Mouse (Mus musculus): ENCODE measurements at regions not wholly inside any gene's neighbourhood (a gene's known extent, or its start where the extent isn't known, plus 50 kb on each side); places are given as distances from the start of the nearest gene placed in this dataset.

DNA sequence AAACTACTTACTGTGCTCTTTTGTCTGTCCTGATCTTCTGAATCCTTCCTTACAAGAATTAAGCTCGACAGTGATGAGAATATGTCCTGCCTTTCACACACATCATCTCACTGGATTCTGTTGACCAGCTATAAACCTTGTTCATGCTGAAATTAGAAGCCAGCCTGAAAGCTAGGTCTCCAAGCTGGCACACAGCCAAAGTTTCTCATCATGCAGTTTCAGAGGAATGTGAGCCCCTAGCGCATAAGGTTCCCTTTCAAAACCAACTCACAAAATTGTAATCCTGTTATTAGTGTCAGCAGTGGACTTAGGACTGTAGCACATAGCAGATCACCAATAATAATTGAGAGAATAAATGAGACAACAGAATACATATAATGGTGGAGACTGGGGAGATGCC is 319.0 kb upstream of the Pappa start:
- no peak for TF ChIP-seq POLR2A (IDR thresholded peaks at IDR 0.05; ENCODE audit: extremely low read depth, insufficient read depth, low read length)
- no peak for TF ChIP-seq CTCF (IDR thresholded peaks at IDR 0.05; ENCODE audit: extremely low read depth, insufficient read depth, low read length)
